Mouse (Mus musculus) forebrain, embryonic 10.5 days (tissue): ENCODE results near the gene Ctxn1. TPM values are rescaled to one million over a fixed set of nuclear protein-coding genes. Genes with fewer than 3 reads are reported as not detected.

ENCODE experiments used
- DNase-seq: peaks from one replicate; pipeline ENCODE4 v3.0.0-alpha.2; 2017; ENCODE audit warnings: low spot score; ENCODE audit errors: extremely low spot score
- H3K27ac ChIP-seq: fragments of 300-500 bp; sonication (generic); 2 replicates; pipeline ENCODE4 v1.5.1; 2016; ENCODE audit warnings: mild to moderate bottlenecking
- H3K27me3 ChIP-seq: fragments of 300-500 bp; sonication (generic); 2 replicates; pipeline ENCODE4 v1.6.1; 2016; ENCODE audit warnings: mild to moderate bottlenecking; ENCODE audit not compliant: poor library complexity, severe bottlenecking
- H3K36me3 ChIP-seq: fragments of 300-500 bp; sonication (generic); replicated peaks from 2 replicates; pipeline ENCODE4 v1.6.1; 2016; ENCODE audit warnings: mild to moderate bottlenecking, moderate library complexity
- H3K4me1 ChIP-seq: fragments of 300-500 bp; sonication (generic); 2 replicates; pipeline ENCODE4 v1.6.1; 2016
- H3K4me3 ChIP-seq: fragments of 300-500 bp; sonication (generic); 2 replicates; pipeline ENCODE4 v1.5.1; 2016; ENCODE audit warnings: mild to moderate bottlenecking, moderate library complexity
- H3K9me3 ChIP-seq: fragments of 300-500 bp; sonication (generic); 2 replicates; pipeline ENCODE4 v1.6.1; 2016; ENCODE audit warnings: mild to moderate bottlenecking, moderate library complexity
- WGBS: fragments of 180-500 bp; shearing (Covaris S2); methylation state at CpG from one replicate; pipeline ENCODE4 v1.1.7; 2016; 5-methylcytosine and 5-hydroxymethylcytosine counted together
- polyA plus RNA-seq: library from polyadenylated mRNA; unstranded; fragments of >200 nt; fragmentation: Nextera tagmentation; extraction: Ambion mirVana; gene quantifications from 2 replicates; pipeline ENCODE4 v1.2.1, GENCODE M21; 2016

Gene Ctxn1
- polyA plus RNA-seq, 1 experiment from 2014 or later: 120 TPM

GRCm38 (mm10) chr8:4219617-4220016, 39.5 kb downstream of the Ctxn1 start:
- DNase-seq: no peak
- Histone ChIP-seq H3K36me3 (peaks cover 8% of the 10 kb centered on the region; the same call in 1 of the 2 replicates), H3K4me1 (peaks cover 32% of the 10 kb centered on the region), H3K9me3 (no peaks in the 10 kb centered on the region), H3K27ac (no peak overlapping the region), H3K4me3 (no peak overlapping the region), H3K27me3 (peaks cover 49% of the 10 kb centered on the region)
- WGBS: 88% methylated on average over 3 of the region's 3 CpGs

DNA sequence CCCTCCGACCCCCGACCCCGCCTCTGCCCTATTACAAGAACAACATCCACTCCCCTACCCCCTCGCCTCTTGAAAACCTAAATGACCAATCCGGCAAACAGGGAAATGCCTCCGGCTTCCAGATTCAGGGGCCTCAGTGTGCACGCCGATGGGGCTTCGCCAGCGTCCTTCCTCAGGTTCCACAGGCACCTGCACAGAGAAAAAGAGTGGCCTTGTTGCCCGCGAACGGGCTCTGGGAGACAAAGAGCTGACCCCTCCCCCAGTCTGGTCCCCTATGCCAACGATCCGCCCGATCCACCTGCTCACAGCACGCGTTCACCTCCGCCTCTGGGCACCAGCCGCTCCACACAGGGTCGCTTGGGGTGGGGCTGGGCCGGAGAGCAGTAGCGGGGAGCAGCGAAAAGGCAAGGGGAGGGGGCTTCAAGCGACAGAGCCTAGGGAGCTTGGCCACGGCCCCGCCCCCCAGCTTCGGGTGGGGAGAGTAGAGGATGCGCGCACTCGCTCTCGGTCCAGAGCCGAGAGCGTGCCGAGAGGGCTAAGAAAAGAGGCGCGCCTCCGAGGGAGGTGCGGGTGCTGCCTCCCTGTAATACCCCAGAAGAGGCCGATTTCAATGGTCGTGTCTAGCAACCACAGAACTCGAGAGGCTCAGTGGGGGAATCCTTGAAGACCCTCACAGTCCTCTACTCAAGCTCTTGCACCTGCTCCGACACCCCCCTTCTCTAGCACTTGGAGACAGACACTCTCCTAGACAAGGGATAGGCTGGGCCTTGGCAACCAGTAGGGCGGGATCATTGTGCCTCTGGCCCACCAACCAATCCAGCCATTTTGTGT, 42.1 kb downstream of the Ctxn1 start, which contains the start of gene Prr36:
Prr36 (minus strand) TSS at position 669 of the 831 bp plus-strand sequence.
- DNase-seq: peak; percentile 73
- peaks cover 62% of the 10 kb centered on the region for H3K27me3 ChIP-seq
- peak within 1 kb of the TSS; percentile 72 for H3K4me3 ChIP-seq
- no peaks in the 10 kb centered on the region for H3K9me3 ChIP-seq
- H3K36me3 ChIP-seq: peaks cover 9% of the 10 kb centered on the region; the same call in 1 of the 2 replicates
- H3K4me1 ChIP-seq: peaks cover 55% of the 10 kb centered on the region
- peak within 1 kb of the TSS; percentile 95 for H3K27ac ChIP-seq
- under 1% methylated on average over 44 of the region's 44 CpGs for WGBS

DNA sequence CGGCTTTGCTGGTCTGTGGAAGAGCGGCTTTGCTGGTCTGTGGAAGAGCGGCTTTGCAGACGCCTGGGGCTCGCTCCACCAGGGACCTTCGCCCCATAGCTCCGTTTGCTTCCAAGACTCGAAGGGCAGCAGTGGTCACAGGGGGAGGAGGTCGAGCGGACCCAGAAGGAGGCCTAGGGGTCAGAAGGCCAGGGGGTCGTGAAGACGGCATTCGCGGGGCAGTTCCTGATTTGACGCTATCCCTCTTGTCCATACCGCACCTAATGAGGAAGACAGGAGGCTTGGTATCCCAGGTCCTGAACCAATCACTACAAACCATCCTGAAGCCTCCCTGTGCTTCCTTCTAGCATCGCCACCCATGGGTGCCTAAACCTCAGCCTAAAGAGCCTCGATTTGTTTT, 42.8 kb downstream of the Ctxn1 start:
- DNase-seq: peak; percentile 24
- 5% methylated on average over 18 of the region's 18 CpGs for WGBS
- H3K27me3 ChIP-seq: peaks cover 62% of the 10 kb centered on the region
- peak overlapping the region; percentile 95 for H3K27ac ChIP-seq
- H3K4me1 ChIP-seq: peaks cover 55% of the 10 kb centered on the region
- peak overlapping the region; percentile 72 for H3K4me3 ChIP-seq
- H3K36me3 ChIP-seq: peaks cover 10% of the 10 kb centered on the region
- no peaks in the 10 kb centered on the region for H3K9me3 ChIP-seq

DNA sequence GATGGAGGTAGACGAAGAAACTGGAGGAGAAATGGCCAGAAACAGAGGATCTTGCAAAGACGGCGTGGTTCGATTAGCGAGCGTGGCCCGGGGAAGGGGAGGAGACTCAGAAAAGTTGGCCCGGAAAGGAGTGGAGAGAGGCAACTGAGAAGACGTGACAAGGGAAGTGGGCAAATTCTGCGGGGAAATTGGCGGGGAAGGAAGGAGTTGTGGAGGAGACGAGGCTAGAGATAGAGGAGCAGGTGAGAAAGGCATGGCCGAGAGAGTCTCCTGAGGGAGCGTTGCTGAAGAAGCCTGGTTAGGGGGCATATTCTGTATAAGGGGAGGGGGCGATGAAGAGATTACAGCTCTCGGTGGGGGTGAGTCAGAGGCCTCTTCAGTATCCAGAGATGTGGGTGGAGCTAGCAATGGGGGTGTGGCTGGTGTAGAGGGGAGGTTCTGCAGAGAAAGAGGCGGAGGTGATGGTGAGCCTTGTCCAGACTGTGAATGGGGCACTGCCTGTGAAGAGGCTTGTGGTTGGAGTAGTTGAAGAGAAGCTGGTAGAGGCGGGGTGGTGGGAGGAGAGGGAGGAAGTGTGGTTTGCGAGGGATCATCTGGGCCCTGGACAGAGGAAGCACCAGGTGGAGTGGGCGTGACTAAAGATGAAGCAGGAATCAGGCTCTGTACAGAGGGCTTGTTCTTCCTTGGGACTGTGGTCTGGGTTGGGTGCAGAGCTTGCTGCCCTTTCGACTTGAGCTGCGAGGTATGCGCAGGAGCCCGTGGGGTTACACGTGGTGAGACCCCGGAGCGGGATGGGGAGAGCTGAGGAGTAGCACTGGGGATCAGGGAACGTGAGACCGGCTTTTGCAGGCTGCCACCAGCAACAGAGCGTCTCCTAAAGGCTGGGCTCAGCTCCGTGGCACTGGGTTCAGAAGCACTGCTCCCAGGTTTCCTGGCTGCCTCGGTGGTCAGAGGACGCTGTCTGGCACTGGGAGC, 44.8 kb downstream of the Ctxn1 start:
- H3K4me1 ChIP-seq: peaks cover 55% of the 10 kb centered on the region
- H3K9me3 ChIP-seq: peaks cover 6% of the 10 kb centered on the region; the same call in 1 of the 2 replicates
- peak; percentile 55 for DNase-seq
- peak overlapping the region; percentile 81 for H3K27ac ChIP-seq
- peaks cover 62% of the 10 kb centered on the region for H3K27me3 ChIP-seq
- H3K4me3 ChIP-seq: peak overlapping the region; percentile 49
- 11% methylated on average over 33 of the region's 33 CpGs for WGBS
- H3K36me3 ChIP-seq: peaks cover 30% of the 10 kb centered on the region

DNA sequence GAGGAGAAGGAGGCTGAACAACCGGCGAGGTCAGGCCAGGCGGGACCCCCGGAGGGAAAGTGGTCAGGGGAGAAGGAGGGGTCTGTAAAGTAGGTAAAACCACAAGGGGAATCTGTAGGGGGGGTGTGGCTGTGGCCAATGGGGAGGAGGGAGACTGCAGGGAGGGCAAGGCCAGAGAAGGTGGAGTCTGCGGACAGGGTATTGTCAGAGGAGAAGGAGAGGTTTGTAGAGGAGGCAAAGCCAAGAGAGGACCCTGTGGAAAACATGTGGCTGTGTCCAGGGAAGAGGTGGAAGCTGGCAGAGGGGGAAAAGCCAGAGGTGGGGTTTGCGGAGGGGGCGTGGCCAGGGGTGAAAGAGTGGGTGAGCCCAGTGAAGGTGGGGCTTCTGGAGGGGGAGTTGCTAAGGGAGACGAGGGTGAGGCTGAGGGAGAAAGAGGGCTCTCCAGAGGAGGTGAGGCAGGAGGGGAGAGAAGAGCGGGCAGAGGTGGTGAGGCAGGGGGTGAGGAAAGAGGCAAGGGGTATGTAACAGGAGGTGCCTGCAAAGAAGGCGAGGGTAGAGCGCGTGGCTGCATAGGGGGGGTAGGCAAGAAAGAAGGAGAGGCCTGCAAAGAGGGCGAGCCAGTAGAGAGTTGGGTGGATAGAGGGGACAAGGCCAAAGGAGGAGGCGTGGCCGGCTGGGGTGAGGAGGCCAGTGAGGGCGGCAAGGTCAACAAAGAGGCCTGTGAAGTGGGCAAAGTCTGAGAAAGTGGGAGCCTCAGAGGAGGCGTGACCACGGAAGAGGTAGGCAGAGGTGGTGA, 45.7 kb downstream of the Ctxn1 start:
- Histone ChIP-seq H3K4me3 (peak overlapping the region; percentile 49), H3K4me1 (peaks cover 55% of the 10 kb centered on the region), H3K9me3 (peaks cover 6% of the 10 kb centered on the region; the same call in 1 of the 2 replicates), H3K36me3 (peaks cover 35% of the 10 kb centered on the region), H3K27ac (peak overlapping the region; percentile 81), H3K27me3 (peaks cover 60% of the 10 kb centered on the region)
- DNase-seq: peak; percentile 64
- WGBS: 2% methylated on average over 18 of the region's 18 CpGs

- peak overlapping the region; percentile 49 for H3K4me3 ChIP-seq
- H3K4me1 ChIP-seq: peaks cover 54% of the 10 kb centered on the region
- WGBS: 1% methylated on average over 25 of the region's 25 CpGs
- peaks cover 6% of the 10 kb centered on the region; the same call in 1 of the 2 replicates for H3K9me3 ChIP-seq
- H3K27me3 ChIP-seq: peaks cover 60% of the 10 kb centered on the region
- H3K27ac ChIP-seq: peak overlapping the region; percentile 81
- DNase-seq: peak; percentile 53
- peaks cover 35% of the 10 kb centered on the region for H3K36me3 ChIP-seq
Observed at GRCm38 (mm10) chr8:4212809-4213209, 46.3 kb downstream of the Ctxn1 start.

GRCm38 (mm10) chr8:4211097-4211496, 48.0 kb downstream of the Ctxn1 start:
- Histone ChIP-seq H3K4me1 (peaks cover 50% of the 10 kb centered on the region), H3K36me3 (peaks cover 35% of the 10 kb centered on the region), H3K9me3 (peaks cover 6% of the 10 kb centered on the region; the same call in 1 of the 2 replicates), H3K27me3 (peaks cover 60% of the 10 kb centered on the region), H3K27ac (no peak overlapping the region), H3K4me3 (no peak overlapping the region)
- WGBS: 81% methylated on average over 6 of the region's 6 CpGs
- DNase-seq: no peak

Other genes with a start within 250 kb of the Ctxn1 start
- not detected in 2 replicates for gene Cd209f, start 153.4 kb downstream of the Ctxn1 start, polyA plus RNA-seq
- gene Cd209g, start 125.2 kb downstream of the Ctxn1 start, polyA plus RNA-seq: not detected in 2 replicates
- gene Evi5l, start 92.7 kb downstream of the Ctxn1 start, polyA plus RNA-seq: 17.8 and 21.9 TPM in 2 replicates
- gene Prr36, start 41.8 kb downstream of the Ctxn1 start, polyA plus RNA-seq: 14.8 and 18.3 TPM in 2 replicates
- gene Lrrc8e, start 32.4 kb downstream of the Ctxn1 start, polyA plus RNA-seq: 0.12 and 0.22 TPM in 2 replicates
- gene Map2k7, start 20.5 kb downstream of the Ctxn1 start, polyA plus RNA-seq: 29.9 and 31.4 TPM in 2 replicates
- gene Gm49320, start 20.4 kb downstream of the Ctxn1 start, polyA plus RNA-seq: 0.70 and 0.81 TPM in 2 replicates
- gene Tgfbr3l, start 11.1 kb downstream of the Ctxn1 start, polyA plus RNA-seq: 2.5 and 4.1 TPM in 2 replicates
- gene Snapc2, start 6.2 kb downstream of the Ctxn1 start, polyA plus RNA-seq: 64.0 and 64.7 TPM in 2 replicates
- 69.8 and 70.2 TPM in 2 replicates for gene Timm44, start 16.6 kb upstream of the Ctxn1 start, polyA plus RNA-seq
- gene Ccl25, start 65.9 kb upstream of the Ctxn1 start, polyA plus RNA-seq: 23.6 and 26.4 TPM in 2 replicates
- 354 and 371 TPM in 2 replicates for gene Elavl1, start 66.1 kb upstream of the Ctxn1 start, polyA plus RNA-seq
- 11.5 and 13.8 TPM in 2 replicates for gene Cers4, start 233.8 kb upstream of the Ctxn1 start, polyA plus RNA-seq